Mouse (Mus musculus) erythroblast, adult 5-6 weeks (primary cell): ENCODE results near the gene Sept12. TPM values are rescaled to one million over a fixed set of nuclear protein-coding genes. Genes with fewer than 3 reads are reported as not detected.
A peak's percentile ranks its signal among the peaks of the same experiment; 100 is the strongest.

Experiments used
- ATAC-seq: replicated peaks from 2 replicates; pipeline ENCODE4 v1.8.0; 2016; ENCODE audit warnings: moderate number of reproducible peaks, mild to moderate bottlenecking, moderate TSS enrichment, inconsistent platforms; ENCODE audit not compliant: poor library complexity, low FRiP score, severe bottlenecking
- total RNA-seq, 2 experiments: library from RNA; stranded (forward) in 1 of 2; stranded (reverse) in 1 of 2; fragments of 150-400 nt in 1 of 2; fragments of 200-764, 138-1000 nt in 1 of 2; gene quantifications; 2 replicates each; pipeline versions ENCODE4 v1.2.3 to v1.2.4; 2015 to 2017; ENCODE audit warnings: low replicate concordance in 2 of 2

Sept12 gene
- total RNA-seq (2015; ENCODE audit: low replicate concordance) (not detected in 2 replicates), total RNA-seq (2017; ENCODE audit: low replicate concordance) (not detected in 2 replicates)

- no peak for ATAC-seq
Measured at GRCm38 (mm10) chr16:4997553-4997952, at the start of gene Sept12. Gene Sept12 (minus strand): TSS chr16:4997852.

GRCm38 (mm10) chr16:5045322-5045721, 47.7 kb upstream of the Sept12 start:
- no peak for ATAC-seq

GRCm38 (mm10) chr16:5036649-5037234, 39.1 kb upstream of the Sept12 start:
- ATAC-seq, result no peak

GRCm38 (mm10) chr16:5035591-5035990, 37.9 kb upstream of the Sept12 start:
- no peak for ATAC-seq

GRCm38 (mm10) chr16:5029847-5030246, 32.2 kb upstream of the Sept12 start:
- peak; percentile 48; the same call in 1 of the 2 replicates for ATAC-seq

GRCm38 (mm10) chr16:5024021-5024420, 26.4 kb upstream of the Sept12 start:
- no peak for ATAC-seq

- ATAC-seq, result no peak
Measured at GRCm38 (mm10) chr16:5014578-5014977, 16.9 kb upstream of the Sept12 start.

GRCm38 (mm10) chr16:5013054-5013838, 15.6 kb upstream of the Sept12 start, which contains the start of gene Rogdi:
Gene Rogdi (minus strand): TSS chr16:5013553.
- peak; percentile 98 for ATAC-seq

- peak; percentile 24; the same call in 1 of the 2 replicates for ATAC-seq
Measured at GRCm38 (mm10) chr16:5012036-5013005, 14.7 kb upstream of the Sept12 start.

GRCm38 (mm10) chr16:5011285-5011684, 13.6 kb upstream of the Sept12 start:
- ATAC-seq, result no peak

- ATAC-seq, result no peak
Measured at GRCm38 (mm10) chr16:5010371-5010935, 12.8 kb upstream of the Sept12 start.

GRCm38 (mm10) chr16:5008076-5008475, 10.4 kb upstream of the Sept12 start:
- no peak for ATAC-seq

- no peak for ATAC-seq
Measured at GRCm38 (mm10) chr16:5007492-5007891, 9.8 kb upstream of the Sept12 start.

GRCm38 (mm10) chr16:5007067-5007466, 9.4 kb upstream of the Sept12 start, which contains the start of gene Smim22:
Gene Smim22 (plus strand): TSS chr16:5007288.
- ATAC-seq, result no peak

GRCm38 (mm10) chr16:5000611-5001010, 3.0 kb upstream of the Sept12 start:
- no peak for ATAC-seq

- ATAC-seq, result no peak
Measured at GRCm38 (mm10) chr16:4998984-4999383, 1.3 kb upstream of the Sept12 start.

GRCm38 (mm10) chr16:4993276-4993675, 4.4 kb downstream of the Sept12 start:
- no peak for ATAC-seq

GRCm38 (mm10) chr16:4984717-4985116, 12.9 kb downstream of the Sept12 start:
- ATAC-seq, result no peak

GRCm38 (mm10) chr16:4979755-4980380, 17.8 kb downstream of the Sept12 start:
- no peak for ATAC-seq
